Mouse (Mus musculus) heart, postnatal 0 days (tissue): ENCODE measurements around the gene Wnt11.

ENCODE experiments used
- CTCF ChIP-seq: IDR thresholded peaks from 2 replicates; pipeline ENCODE4 v1.5.1; 2016; ENCODE audit warnings: antibody characterized with exemption, control low read depth, low read depth
- EP300 ChIP-seq: IDR thresholded peaks from 2 replicates; pipeline ENCODE4 v1.6.1; 2016; ENCODE audit warnings: antibody characterized with exemption, low read depth

DNA sequence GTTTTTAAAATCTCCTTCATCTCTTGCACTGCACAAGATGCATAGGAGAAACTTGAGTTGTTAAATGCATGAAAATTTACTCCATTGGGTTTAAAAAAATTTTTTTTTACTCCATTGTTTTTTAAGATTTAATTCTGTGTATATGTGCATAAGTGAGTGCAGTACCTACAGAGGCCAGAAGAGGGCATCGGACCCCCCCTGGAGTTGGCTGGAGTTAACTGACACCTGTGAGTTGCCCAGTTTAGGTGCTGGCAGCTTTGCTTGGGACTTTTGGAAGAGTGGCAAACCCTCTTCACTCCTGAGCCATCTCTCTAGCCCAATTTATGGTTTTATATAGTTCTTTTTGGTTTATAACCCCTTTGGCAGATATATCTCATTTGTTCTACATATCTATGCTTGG, 66.2 kb downstream of the Wnt11 start:
- TF ChIP-seq EP300 = no peak
- TF ChIP-seq CTCF = peak; percentile 24; the same call in 1 of the 2 replicates
